Mouse (Mus musculus) liver, postnatal 0 days (tissue): ENCODE measurements around the gene Sys1. TPM values are rescaled to one million over a fixed set of nuclear protein-coding genes. Genes with fewer than 3 reads are reported as not detected.

Experiments
- ATAC-seq: fragments of 200-750 bp; cut with Nextera tagmentation; 2 replicates; pipeline ENCODE4 v1.8.0; 2017; ENCODE audit warnings: mild to moderate bottlenecking, moderate library complexity
- DNase-seq: peaks from one replicate; pipeline ENCODE4 v3.0.0-alpha.2; 2016
- H3K27ac ChIP-seq: fragments of 300-500 bp; sonication (generic); 2 replicates; pipeline ENCODE4 v1.5.1; 2014; ENCODE audit warnings: antibody characterized with exemption, moderate library complexity, mild to moderate bottlenecking, low read depth
- H3K27me3 ChIP-seq: fragments of 300-500 bp; sonication (generic); 2 replicates; pipeline ENCODE4 v1.6.1; 2014; ENCODE audit warnings: low read length, control low read depth, mixed read lengths; ENCODE audit not compliant: insufficient read depth
- H3K36me3 ChIP-seq: fragments of 300-500 bp; sonication (generic); replicated peaks from 2 replicates; pipeline ENCODE4 v1.6.1; 2014; ENCODE audit warnings: mild to moderate bottlenecking, control low read depth, low read length, moderate library complexity, mixed read lengths; ENCODE audit not compliant: insufficient read depth
- H3K4me1 ChIP-seq: fragments of 300-500 bp; sonication (generic); 2 replicates; pipeline ENCODE4 v1.6.1; 2014; ENCODE audit warnings: antibody characterized with exemption, mild to moderate bottlenecking, control low read depth; ENCODE audit not compliant: insufficient read depth
- H3K4me2 ChIP-seq: fragments of 300-500 bp; sonication (generic); 2 replicates; pipeline ENCODE4 v1.6.1; 2014; ENCODE audit warnings: low read depth, mild to moderate bottlenecking, low read length, moderate library complexity, mixed read lengths
- H3K4me3 ChIP-seq: fragments of 300-500 bp; sonication (generic); 2 replicates; pipeline ENCODE4 v1.5.1; 2014; ENCODE audit warnings: low read depth, low read length
- H3K9ac ChIP-seq: fragments of 300-500 bp; sonication (generic); replicated peaks from 2 replicates; pipeline ENCODE4 v1.6.1; 2014; ENCODE audit warnings: mild to moderate bottlenecking, moderate library complexity
- H3K9me3 ChIP-seq: fragments of 300-500 bp; sonication (generic); 2 replicates; pipeline ENCODE4 v1.6.1; 2016; ENCODE audit warnings: mild to moderate bottlenecking, control low read depth, low read length, mixed read lengths
- CTCF ChIP-seq: sonication (generic); IDR thresholded peaks from 2 replicates; pipeline ENCODE4 v1.5.1; 2016; ENCODE audit warnings: antibody characterized with exemption, low read depth
- EP300 ChIP-seq: IDR thresholded peaks from 2 replicates; pipeline ENCODE4 v1.6.1; 2016; ENCODE audit warnings: antibody characterized with exemption, low read depth, mild to moderate bottlenecking
- WGBS: fragments of 180-500 bp; shearing (Covaris S2); extraction: QIAGEN DNeasy Blood & Tissue Kit; methylation state at CpG from one replicate; pipeline ENCODE4 v1.1.7; 2014; ENCODE audit not compliant: insufficient replicate concordance; 5-methylcytosine and 5-hydroxymethylcytosine counted together
- polyA plus RNA-seq: library from polyadenylated mRNA; unstranded; fragments of >200 nt; fragmentation: Nextera tagmentation; extraction: Ambion mirVana; gene quantifications from 2 replicates; pipeline ENCODE4 v1.2.1, GENCODE M21; 2015

Sys1 gene
- polyA plus RNA-seq, 1 experiment from 2014 or later, result 43.5 TPM

DNA sequence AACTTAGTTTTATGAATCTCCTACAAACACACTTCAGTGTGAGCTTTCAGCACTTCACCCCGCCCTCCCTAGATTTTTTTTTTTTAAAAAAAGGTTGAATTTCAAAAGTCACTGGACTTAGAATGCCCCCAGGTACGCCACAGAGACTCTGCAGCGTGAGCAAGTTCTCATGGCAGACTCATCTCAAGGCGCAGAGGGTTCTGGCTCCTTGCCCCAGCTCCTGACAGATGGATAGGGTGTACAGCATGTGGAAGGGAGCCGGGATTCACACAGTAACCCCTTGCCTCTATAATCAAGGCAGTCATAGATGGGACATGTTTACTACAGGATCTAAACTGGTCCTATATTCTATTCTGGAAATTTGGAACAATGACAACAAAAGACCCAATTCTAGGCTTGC, 31.4 kb upstream of the Sys1 start:
- Histone ChIP-seq H3K9ac (no peak overlapping the region), H3K27ac (no peak overlapping the region), H3K9me3 (no peaks in the 10 kb centered on the region), H3K4me3 (no peak overlapping the region), H3K4me1 (peaks cover 3% of the 10 kb centered on the region; the same call in 1 of the 2 replicates), H3K36me3 (peaks cover 46% of the 10 kb centered on the region), H3K4me2 (no peak overlapping the region), H3K27me3 (no peaks in the 10 kb centered on the region)
- no peak for TF ChIP-seq EP300
- no peak for TF ChIP-seq CTCF
- ATAC-seq, result no peak
- WGBS, result 81% methylated on average over 5 of the region's 5 CpGs
- DNase-seq, result no peak

- no peak overlapping the region for H3K27ac ChIP-seq
- peak; percentile 50 for DNase-seq
- peaks cover 9% of the 10 kb centered on the region for H3K4me1 ChIP-seq
- H3K9me3 ChIP-seq, result no peaks in the 10 kb centered on the region
- H3K4me2 ChIP-seq, result no peak overlapping the region
- 26% methylated on average over 12 of the region's 12 CpGs for WGBS
- TF ChIP-seq CTCF, result no peak
- no peak for TF ChIP-seq EP300
- H3K9ac ChIP-seq, result no peak overlapping the region
- H3K27me3 ChIP-seq, result no peaks in the 10 kb centered on the region
- H3K4me3 ChIP-seq, result no peak overlapping the region
- ATAC-seq, result no peak
- H3K36me3 ChIP-seq, result peaks cover 48% of the 10 kb centered on the region
Observed at GRCm38 (mm10) chr2:164426121-164426520, 30.6 kb upstream of the Sys1 start.

DNA sequence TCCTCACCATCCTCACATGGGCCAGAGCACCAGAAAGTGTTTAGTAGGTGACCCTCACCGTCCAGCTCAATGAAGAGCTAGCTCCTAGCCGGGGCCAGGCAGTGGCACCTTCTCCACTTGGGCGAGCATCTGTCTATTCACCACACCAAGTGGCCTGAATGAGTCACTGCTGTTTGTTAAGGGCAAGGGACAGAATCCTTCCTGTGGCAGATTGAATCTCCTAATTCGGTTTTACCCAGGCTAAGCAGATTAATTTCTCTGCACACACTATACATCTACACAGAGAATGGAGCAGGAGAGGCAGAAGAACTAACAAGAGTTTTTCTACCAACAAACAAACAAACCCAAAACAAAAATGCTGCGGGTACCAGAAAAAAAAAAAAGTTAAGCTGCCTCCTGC, 29.8 kb upstream of the Sys1 start:
- TF ChIP-seq EP300 (no peak), CTCF (no peak)
- H3K4me1 ChIP-seq, result peaks cover 14% of the 10 kb centered on the region
- WGBS, result 73% methylated on average over 5 of the region's 5 CpGs
- no peak overlapping the region for H3K4me3 ChIP-seq
- H3K36me3 ChIP-seq, result peaks cover 50% of the 10 kb centered on the region
- no peak overlapping the region for H3K4me2 ChIP-seq
- H3K27me3 ChIP-seq, result no peaks in the 10 kb centered on the region
- DNase-seq (no peak), ATAC-seq (no peak)
- H3K27ac ChIP-seq, result no peak overlapping the region
- H3K9ac ChIP-seq, result no peak overlapping the region
- no peaks in the 10 kb centered on the region for H3K9me3 ChIP-seq

DNA sequence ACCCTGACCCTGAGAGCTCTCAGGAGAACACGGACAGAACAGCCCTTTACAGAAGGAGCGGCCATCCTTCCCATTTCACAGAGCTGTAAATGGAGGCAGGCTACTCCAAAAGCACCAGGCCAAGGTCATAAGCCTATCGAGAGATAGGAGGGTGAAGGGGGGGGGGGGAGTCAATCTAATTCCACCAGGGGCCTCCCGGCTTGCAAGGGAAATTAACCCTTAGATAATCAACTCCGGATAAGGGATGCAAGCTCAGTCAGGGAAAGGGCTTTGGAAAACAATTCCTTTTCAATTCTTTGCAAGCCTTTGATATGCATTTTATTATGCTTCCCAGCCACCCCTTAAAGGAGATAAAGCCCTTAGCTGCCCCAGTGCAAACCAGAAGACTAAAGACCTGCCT, 28.3 kb upstream of the Sys1 start:
- Histone ChIP-seq H3K27me3 (no peaks in the 10 kb centered on the region), H3K9me3 (no peaks in the 10 kb centered on the region), H3K4me2 (no peak overlapping the region), H3K4me1 (peaks cover 18% of the 10 kb centered on the region), H3K9ac (no peak overlapping the region), H3K4me3 (no peak overlapping the region), H3K36me3 (peaks cover 50% of the 10 kb centered on the region), H3K27ac (no peak overlapping the region)
- TF ChIP-seq EP300 (no peak), CTCF (no peak)
- DNase-seq (no peak), ATAC-seq (no peak)
- WGBS, result 39% methylated on average over 5 of the region's 5 CpGs

GRCm38 (mm10) chr2:164429881-164430615, 26.7 kb upstream of the Sys1 start:
- no peak overlapping the region for H3K9ac ChIP-seq

GRCm38 (mm10) chr2:164430697-164431096, 26.1 kb upstream of the Sys1 start:
- TF ChIP-seq CTCF, result peak; percentile 28
- no peak for TF ChIP-seq EP300
- no peak for ATAC-seq
- peaks cover 46% of the 10 kb centered on the region for H3K36me3 ChIP-seq
- 0 out of 2 replicates have a peak overlapping the region, but pooled peaks have one; percentile 70 for H3K27ac ChIP-seq
- no peak overlapping the region for H3K9ac ChIP-seq
- no peak for DNase-seq
- H3K27me3 ChIP-seq, result no peaks in the 10 kb centered on the region
- H3K4me1 ChIP-seq, result peaks cover 20% of the 10 kb centered on the region
- 0 out of 2 replicates have a peak overlapping the region, but pooled peaks have one; percentile 9 for H3K4me2 ChIP-seq
- no peaks in the 10 kb centered on the region for H3K9me3 ChIP-seq
- H3K4me3 ChIP-seq, result no peak overlapping the region
- WGBS, result 12% methylated on average over 7 of the region's 7 CpGs

More at GRCm38 (mm10) chr2:164429881-164430615, 26.7 kb upstream of the Sys1 start:
- WGBS, result 51% methylated on average over 15 of the region's 15 CpGs
- TF ChIP-seq CTCF, result no peak
- TF ChIP-seq EP300, result no peak
- ATAC-seq, result no peak
- 0 out of 2 replicates have a peak overlapping the region, but pooled peaks have one; percentile 9 for H3K4me2 ChIP-seq
- H3K27ac ChIP-seq, result no peak overlapping the region
- H3K36me3 ChIP-seq, result peaks cover 46% of the 10 kb centered on the region
- no peaks in the 10 kb centered on the region for H3K27me3 ChIP-seq
- no peak for DNase-seq
- peaks cover 18% of the 10 kb centered on the region for H3K4me1 ChIP-seq
- no peaks in the 10 kb centered on the region for H3K9me3 ChIP-seq
- no peak overlapping the region for H3K4me3 ChIP-seq
